Mouse (Mus musculus) midbrain, embryonic 12.5 days (tissue): ENCODE data around the gene Pak4. TPM values are rescaled to one million over a fixed set of nuclear protein-coding genes. Genes with fewer than 3 reads are reported as not detected.

Experiments
- ATAC-seq: fragments of 200-750 bp; cut with Nextera tagmentation; 2 replicates; pipeline ENCODE4 v1.8.0; 2017; ENCODE audit warnings: low read depth, moderate TSS enrichment, moderate library complexity; ENCODE audit not compliant: low FRiP score
- H3K27ac ChIP-seq: fragments of 300-500 bp; sonication (generic); replicated peaks from 2 replicates; pipeline ENCODE4 v1.5.1; 2016; ENCODE audit warnings: mild to moderate bottlenecking
- H3K27me3 ChIP-seq: fragments of 300-500 bp; sonication (generic); 2 replicates; pipeline ENCODE4 v1.6.1; 2016; ENCODE audit warnings: mild to moderate bottlenecking
- H3K36me3 ChIP-seq: fragments of 300-500 bp; sonication (generic); 2 replicates; pipeline ENCODE4 v1.6.1; 2016
- H3K4me1 ChIP-seq: fragments of 300-500 bp; sonication (generic); 2 replicates; pipeline ENCODE4 v1.6.1; 2016
- H3K4me2 ChIP-seq: fragments of 300-500 bp; sonication (generic); replicated peaks from 2 replicates; pipeline ENCODE4 v1.6.1; 2016; ENCODE audit warnings: mild to moderate bottlenecking, moderate library complexity
- H3K4me3 ChIP-seq: fragments of 300-500 bp; sonication (generic); 2 replicates; pipeline ENCODE4 v1.5.1; 2016; ENCODE audit warnings: mild to moderate bottlenecking
- H3K9ac ChIP-seq: fragments of 300-500 bp; sonication (generic); replicated peaks from 2 replicates; pipeline ENCODE4 v1.6.1; 2016; ENCODE audit warnings: mild to moderate bottlenecking, moderate library complexity
- H3K9me3 ChIP-seq: fragments of 300-500 bp; sonication (generic); 2 replicates; pipeline ENCODE4 v1.6.1; 2016; ENCODE audit warnings: mild to moderate bottlenecking
- WGBS: fragments of 180-500 bp; shearing (Covaris S2); methylation state at CpG from one replicate; pipeline ENCODE4 v1.1.7; 2016; 5-methylcytosine and 5-hydroxymethylcytosine counted together
- polyA plus RNA-seq: library from polyadenylated mRNA; unstranded; fragments of >200 nt; fragmentation: Nextera tagmentation; extraction: Ambion mirVana; gene quantifications from 2 replicates; pipeline ENCODE4 v1.2.1, GENCODE M21; 2016

The Pak4 gene
- polyA plus RNA-seq, 1 experiment from 2014 or later = 40.4 TPM

- no peak overlapping the region for H3K27ac ChIP-seq
- WGBS = 78% methylated on average over 5 of the region's 5 CpGs
- H3K4me1 ChIP-seq = no peaks in the 10 kb centered on the region
- ATAC-seq = no peak
- no peaks in the 10 kb centered on the region for H3K36me3 ChIP-seq
- no peaks in the 10 kb centered on the region for H3K9me3 ChIP-seq
- no peak overlapping the region for H3K4me2 ChIP-seq
- no peak overlapping the region for H3K9ac ChIP-seq
- no peak overlapping the region for H3K4me3 ChIP-seq
- H3K27me3 ChIP-seq = no peaks in the 10 kb centered on the region
Observed at GRCm38 (mm10) chr7:28603136-28603535, 5.2 kb upstream of the Pak4 start.

- Histone ChIP-seq H3K4me2 (no peak overlapping the region), H3K9me3 (no peaks in the 10 kb centered on the region), H3K4me1 (peaks cover 8% of the 10 kb centered on the region), H3K27me3 (no peaks in the 10 kb centered on the region), H3K36me3 (no peaks in the 10 kb centered on the region), H3K27ac (no peak overlapping the region), H3K4me3 (no peak overlapping the region), H3K9ac (no peak overlapping the region)
- WGBS = 30% methylated on average over 7 of the region's 7 CpGs
- ATAC-seq = no peak
Observed at GRCm38 (mm10) chr7:28601668-28602067, 3.7 kb upstream of the Pak4 start.

- WGBS = 12% methylated on average over 11 of the region's 11 CpGs
- H3K4me3 ChIP-seq = no peak overlapping the region
- H3K27ac ChIP-seq = no peak overlapping the region
- peaks cover 14% of the 10 kb centered on the region for H3K4me1 ChIP-seq
- ATAC-seq = no peak
- H3K9ac ChIP-seq = no peak overlapping the region
- no peaks in the 10 kb centered on the region for H3K36me3 ChIP-seq
- no peak overlapping the region for H3K4me2 ChIP-seq
- H3K27me3 ChIP-seq = no peaks in the 10 kb centered on the region
- no peaks in the 10 kb centered on the region for H3K9me3 ChIP-seq
Observed at GRCm38 (mm10) chr7:28601029-28601428, 3.0 kb upstream of the Pak4 start.

GRCm38 (mm10) chr7:28598951-28599350, 966 bp upstream of the Pak4 start:
- Histone ChIP-seq H3K9me3 (no peaks in the 10 kb centered on the region), H3K4me3 (no peak overlapping the region), H3K27ac (no peak overlapping the region), H3K4me2 (peak overlapping the region; percentile 51; the same call in 1 of the 2 replicates), H3K4me1 (peaks cover 26% of the 10 kb centered on the region), H3K36me3 (no peaks in the 10 kb centered on the region), H3K9ac (no peak overlapping the region), H3K27me3 (no peaks in the 10 kb centered on the region)
- ATAC-seq = no peak
- WGBS = 74% methylated on average over 2 of the region's 2 CpGs

- Histone ChIP-seq H3K27ac (peak overlapping the region; percentile 87), H3K4me1 (peaks cover 35% of the 10 kb centered on the region), H3K36me3 (no peaks in the 10 kb centered on the region), H3K4me2 (peak overlapping the region; percentile 84), H3K9me3 (no peaks in the 10 kb centered on the region), H3K4me3 (peak overlapping the region; percentile 79), H3K9ac (peak overlapping the region; percentile 81), H3K27me3 (no peaks in the 10 kb centered on the region)
- 11% methylated on average over 9 of the region's 9 CpGs for WGBS
- ATAC-seq = peak; percentile 8
Observed at GRCm38 (mm10) chr7:28597277-28597570, 761 bp downstream of the Pak4 start.

- peak overlapping the region; percentile 87 for H3K27ac ChIP-seq
- WGBS = 49% methylated on average over 20 of the region's 20 CpGs
- peak overlapping the region; percentile 84 for H3K4me2 ChIP-seq
- H3K9ac ChIP-seq = peak overlapping the region; percentile 81
- no peaks in the 10 kb centered on the region for H3K27me3 ChIP-seq
- H3K4me1 ChIP-seq = peaks cover 35% of the 10 kb centered on the region
- H3K36me3 ChIP-seq = no peaks in the 10 kb centered on the region
- no peaks in the 10 kb centered on the region for H3K9me3 ChIP-seq
- peak overlapping the region; percentile 79 for H3K4me3 ChIP-seq
- no peak for ATAC-seq
Observed at GRCm38 (mm10) chr7:28596436-28597276, 1.3 kb downstream of the Pak4 start.

- 80% methylated on average over 8 of the region's 8 CpGs for WGBS
- Histone ChIP-seq H3K4me1 (peaks cover 38% of the 10 kb centered on the region), H3K9ac (peak overlapping the region; percentile 81; the same call in 1 of the 2 replicates), H3K27me3 (no peaks in the 10 kb centered on the region), H3K36me3 (no peaks in the 10 kb centered on the region), H3K4me3 (peak overlapping the region; percentile 79; the same call in 1 of the 2 replicates), H3K27ac (no peak overlapping the region), H3K4me2 (peak overlapping the region; percentile 84), H3K9me3 (no peaks in the 10 kb centered on the region)
- no peak for ATAC-seq
Observed at GRCm38 (mm10) chr7:28595751-28596435, 2.1 kb downstream of the Pak4 start.

- no peak for ATAC-seq
- no peak overlapping the region for H3K27ac ChIP-seq
- H3K36me3 ChIP-seq = no peaks in the 10 kb centered on the region
- no peaks in the 10 kb centered on the region for H3K27me3 ChIP-seq
- H3K4me2 ChIP-seq = no peak overlapping the region
- no peak overlapping the region for H3K4me3 ChIP-seq
- no peaks in the 10 kb centered on the region for H3K9me3 ChIP-seq
- peaks cover 38% of the 10 kb centered on the region for H3K4me1 ChIP-seq
- 67% methylated on average over 14 of the region's 14 CpGs for WGBS
- no peak overlapping the region for H3K9ac ChIP-seq
Observed at GRCm38 (mm10) chr7:28593206-28594111, 4.5 kb downstream of the Pak4 start.

GRCm38 (mm10) chr7:28591862-28592261, 6.1 kb downstream of the Pak4 start:
- Histone ChIP-seq H3K4me2 (no peak overlapping the region), H3K9ac (no peak overlapping the region), H3K27me3 (no peaks in the 10 kb centered on the region), H3K4me3 (no peak overlapping the region), H3K36me3 (no peaks in the 10 kb centered on the region), H3K4me1 (peaks cover 46% of the 10 kb centered on the region), H3K9me3 (no peaks in the 10 kb centered on the region), H3K27ac (no peak overlapping the region)
- WGBS = 72% methylated on average over 1 of the region's 1 CpGs
- ATAC-seq = no peak

GRCm38 (mm10) chr7:28587644-28588043, 10.3 kb downstream of the Pak4 start:
- Histone ChIP-seq H3K36me3 (no peaks in the 10 kb centered on the region), H3K27ac (no peak overlapping the region), H3K4me1 (peaks cover 19% of the 10 kb centered on the region), H3K9me3 (no peaks in the 10 kb centered on the region), H3K27me3 (no peaks in the 10 kb centered on the region), H3K9ac (no peak overlapping the region), H3K4me3 (no peak overlapping the region), H3K4me2 (no peak overlapping the region)
- ATAC-seq = no peak

GRCm38 (mm10) chr7:28586663-28587411, 11.1 kb downstream of the Pak4 start:
- Histone ChIP-seq H3K9me3 (no peaks in the 10 kb centered on the region), H3K27ac (no peak overlapping the region), H3K4me3 (no peak overlapping the region), H3K9ac (0 out of 2 replicates have a peak overlapping the region, but pooled peaks have one; percentile 4), H3K27me3 (no peaks in the 10 kb centered on the region), H3K4me1 (peaks cover 19% of the 10 kb centered on the region), H3K36me3 (peaks cover 3% of the 10 kb centered on the region; the same call in 1 of the 2 replicates), H3K4me2 (no peak overlapping the region)
- no peak for ATAC-seq
- WGBS = 73% methylated on average over 6 of the region's 6 CpGs
